Mouse (Mus musculus) thymus, postnatal 25 days (tissue): ENCODE measurements at regions not wholly inside any gene's neighbourhood (a gene's known extent, or its start where the extent isn't known, plus 50 kb on each side); places are given as distances from the start of the nearest gene placed in this dataset.

Experiments
- DNase-seq: peaks from one replicate; pipeline ENCODE4 v3.0.0; 2022

DNA sequence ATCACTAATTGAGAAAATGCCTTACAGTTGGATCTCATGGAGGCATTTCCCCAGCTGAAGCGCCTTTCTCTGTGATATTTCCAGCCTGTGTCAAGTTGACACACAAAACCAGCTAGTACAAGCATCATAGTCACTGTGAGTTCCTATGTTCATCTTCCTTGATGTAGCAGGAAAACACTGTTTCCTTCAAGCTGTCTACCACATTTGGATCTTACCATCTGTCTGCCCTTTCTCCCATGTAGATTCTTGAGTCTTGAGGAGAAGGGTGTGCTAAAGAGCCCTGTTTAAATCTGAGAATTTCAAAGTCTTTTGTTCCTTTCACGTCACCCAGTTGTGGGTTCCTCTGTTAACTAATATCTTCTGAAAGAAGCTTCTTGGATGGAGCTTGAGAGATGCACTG lies 721.5 kb downstream of the Epha4 start:
- no peak for DNase-seq

DNA sequence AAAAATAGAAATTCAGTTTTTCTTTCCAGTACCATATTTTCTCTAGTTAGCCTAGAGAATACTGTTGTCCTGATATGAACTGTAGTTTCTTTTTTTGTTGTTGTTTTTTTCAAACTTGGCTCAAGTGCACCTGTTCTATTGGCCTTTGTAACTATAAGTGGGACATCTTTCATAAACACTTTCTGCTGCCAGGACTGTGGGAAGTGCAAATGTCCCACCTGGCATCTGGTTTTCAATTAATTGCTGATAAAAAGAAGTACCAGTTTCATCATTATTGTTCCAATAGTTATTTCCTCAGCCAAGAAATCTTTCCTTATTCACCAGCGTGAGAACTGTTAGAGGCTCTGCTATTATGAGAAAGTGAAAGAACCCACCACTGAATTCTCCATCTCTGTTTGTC lies 695.0 kb downstream of the Epha4 start:
- DNase-seq, result no peak

DNA sequence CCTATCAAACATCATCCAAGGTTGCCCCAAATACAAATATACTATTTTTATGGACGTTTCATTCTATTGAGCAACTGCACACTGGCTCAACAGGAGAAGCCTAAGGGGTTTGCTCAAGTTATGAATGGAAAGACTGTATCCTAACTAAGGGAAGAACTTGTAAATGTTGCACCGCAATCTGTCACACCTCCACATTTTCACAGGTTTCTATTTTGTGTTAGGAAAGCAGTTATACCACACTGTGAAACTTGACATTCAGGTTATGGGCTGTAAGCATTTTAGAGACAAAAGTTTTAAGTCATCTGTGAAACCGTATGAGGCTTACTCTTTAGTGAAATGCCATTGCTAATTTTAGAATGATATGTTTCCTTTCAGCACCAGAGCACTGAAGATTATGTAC lies 693.3 kb downstream of the Epha4 start:
- no peak for DNase-seq

DNA sequence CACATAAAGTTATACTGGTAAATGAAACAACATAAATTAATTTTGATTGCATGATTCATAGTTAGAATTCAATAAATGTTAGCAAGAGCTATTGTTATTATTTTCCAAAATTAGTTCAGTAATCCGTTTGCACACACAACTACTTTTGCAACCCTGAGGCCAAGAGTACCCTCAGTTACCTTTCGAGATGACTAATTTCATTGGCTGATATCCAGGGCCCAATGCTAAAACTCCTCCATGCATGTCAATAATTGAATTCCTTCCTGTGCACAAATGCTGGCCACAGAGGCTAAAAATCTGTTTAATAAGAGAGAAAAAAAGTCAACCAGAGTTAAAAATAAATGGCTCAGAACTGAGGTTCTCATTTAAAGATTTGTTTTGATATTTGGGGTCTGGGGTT lies 685.2 kb downstream of the Epha4 start:
- no peak for DNase-seq

DNA sequence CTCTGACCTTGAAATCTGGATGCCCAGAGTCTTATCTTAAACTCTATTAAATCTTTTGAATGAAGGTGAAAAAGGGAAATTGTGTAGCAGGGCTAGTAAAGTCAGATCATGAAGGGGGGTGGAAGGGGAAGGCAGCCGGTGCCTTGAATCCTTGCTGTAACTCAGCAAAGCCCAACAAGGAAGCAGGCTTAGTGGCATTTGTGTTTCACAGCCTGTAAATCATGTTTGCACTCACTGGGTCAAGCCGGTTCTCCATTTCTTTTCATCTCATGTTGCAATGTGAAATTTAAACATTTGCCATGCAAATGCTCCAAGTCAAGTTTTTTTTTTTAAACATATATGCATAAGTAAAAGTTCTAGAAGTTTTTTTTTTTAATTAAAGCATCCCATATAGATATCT lies 682.6 kb downstream of the Epha4 start:
- DNase-seq, result no peak

DNA sequence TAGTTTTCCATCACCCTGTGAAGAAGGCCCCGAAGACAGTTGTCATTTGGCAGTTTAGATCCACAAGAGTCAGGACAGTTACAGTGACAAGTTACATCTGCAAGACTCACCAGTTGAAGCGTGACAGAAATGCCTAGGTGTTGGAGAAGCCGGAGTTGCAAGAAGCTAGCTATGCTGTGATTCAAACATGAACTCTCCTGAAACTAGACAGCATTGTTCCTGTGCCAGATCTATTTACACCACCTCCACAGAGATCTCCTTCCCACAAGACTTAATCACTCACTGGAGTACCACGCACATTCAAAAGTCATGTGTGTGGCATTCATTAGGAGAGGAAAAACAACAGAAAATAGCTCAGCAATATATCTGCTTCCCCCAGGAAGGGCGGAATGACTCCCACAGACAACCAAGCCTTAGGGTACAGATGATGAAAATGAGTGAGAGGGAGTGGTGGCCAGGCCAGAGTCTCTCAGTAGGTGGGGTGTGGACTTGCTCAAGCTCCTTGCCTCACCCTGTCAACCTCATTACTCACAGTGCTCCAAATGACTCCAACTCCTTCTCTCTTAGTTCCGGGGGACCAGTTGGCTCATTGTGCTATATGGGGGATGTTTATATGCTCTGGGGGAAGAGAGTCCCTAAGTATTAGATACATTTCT lies 679.7 kb downstream of the Epha4 start:
- no peak for DNase-seq

DNA sequence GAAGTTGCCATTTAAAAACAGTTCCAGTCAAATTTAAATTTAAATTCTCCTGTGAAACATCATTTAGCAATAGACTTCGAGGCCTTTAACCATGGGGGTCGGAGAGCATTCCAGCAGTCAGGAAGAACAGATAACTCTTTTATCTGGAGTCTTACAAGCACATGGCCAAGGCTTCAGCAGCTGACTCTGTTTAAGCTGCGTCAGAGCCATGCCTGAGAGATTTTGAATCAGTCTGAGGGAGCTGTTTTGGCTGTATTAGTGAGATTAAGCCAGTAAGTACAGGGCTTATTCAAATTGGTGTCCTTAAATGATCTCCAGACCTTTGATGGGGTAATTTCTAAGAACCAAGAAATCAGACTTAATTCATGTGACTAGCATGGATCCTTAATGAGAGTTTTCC lies 665.5 kb downstream of the Epha4 start:
- DNase-seq, result no peak

DNA sequence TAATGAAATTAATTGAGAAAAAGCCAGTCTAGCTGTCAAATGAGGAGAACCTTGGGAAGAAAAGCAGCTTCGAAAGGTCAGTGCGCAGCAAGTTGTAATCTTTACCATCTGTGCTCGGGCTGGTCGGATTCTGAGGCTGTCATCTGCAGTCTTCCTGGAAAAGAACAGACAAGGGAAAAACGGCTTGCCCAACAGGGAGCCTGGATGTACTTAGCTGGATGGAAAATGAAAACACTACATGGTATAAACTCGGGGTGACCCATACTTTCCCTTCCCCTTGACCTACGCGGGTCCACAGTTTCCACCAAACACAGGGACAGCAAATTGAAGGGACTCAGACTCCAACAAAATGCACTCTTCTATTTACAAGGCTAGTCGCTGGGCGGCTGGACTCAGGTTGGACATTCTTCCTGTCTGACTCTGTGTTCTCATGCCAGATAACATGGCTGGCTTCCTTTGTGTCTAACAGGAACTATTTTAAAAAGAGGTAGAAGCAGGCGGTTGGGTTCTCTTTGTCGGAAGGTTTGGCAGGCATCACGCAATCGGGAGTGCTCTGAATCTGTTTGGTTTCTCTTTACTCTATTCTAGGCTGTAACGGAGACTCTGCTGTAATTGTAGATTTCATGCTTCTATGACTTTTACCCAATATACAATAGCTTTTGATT lies 648.5 kb downstream of the Epha4 start:
- no peak for DNase-seq

DNA sequence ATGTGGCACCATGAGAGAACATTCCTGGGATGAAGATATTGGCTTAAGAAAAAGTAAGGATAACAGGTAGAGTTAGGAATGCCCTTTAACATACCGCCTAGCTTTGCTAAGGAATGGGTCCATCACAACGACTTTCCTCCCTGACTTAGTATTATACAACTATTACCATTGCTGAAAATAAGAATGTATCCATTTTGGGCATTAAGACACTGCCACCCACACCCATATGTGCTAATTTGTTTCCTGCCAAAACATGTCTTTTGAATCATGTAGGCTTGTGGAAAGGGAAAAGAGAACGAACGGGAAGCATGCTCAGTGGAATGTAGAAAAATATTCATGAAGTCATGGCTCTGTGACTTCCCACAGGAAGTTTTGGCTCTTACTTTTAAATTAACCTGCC lies 641.7 kb downstream of the Epha4 start:
- DNase-seq, result no peak

DNA sequence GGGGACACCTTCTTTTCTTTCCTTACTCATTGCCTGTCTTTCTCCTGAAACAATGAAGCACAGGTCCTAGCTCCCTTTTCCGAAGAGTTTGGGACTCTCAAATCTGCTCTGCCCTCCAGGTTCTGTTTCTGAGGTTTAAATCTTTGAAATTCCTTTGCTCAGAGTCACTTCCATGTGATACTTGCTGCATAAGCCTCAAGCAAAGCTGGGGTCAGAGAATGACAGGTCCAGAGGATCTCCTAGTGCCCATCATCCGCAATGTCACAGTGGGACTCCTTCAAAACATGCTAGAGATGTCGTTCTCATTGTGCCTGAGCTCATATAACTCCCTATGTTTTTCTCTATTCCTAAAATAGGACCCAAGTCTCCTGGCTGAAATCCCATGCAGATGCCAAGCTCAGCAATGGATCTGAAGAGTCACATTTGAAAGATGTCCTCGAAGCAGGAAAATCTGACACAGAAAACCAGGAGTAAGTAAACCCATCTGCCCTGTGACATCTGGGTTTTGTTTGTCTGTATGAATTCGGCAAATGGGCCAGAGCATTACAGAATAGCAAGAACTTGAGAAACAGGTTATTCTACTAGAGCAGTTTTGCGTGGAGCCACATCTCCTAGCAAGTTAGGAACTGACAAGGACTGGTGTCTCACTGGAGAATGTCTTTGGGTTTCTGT lies 634.6 kb downstream of the Epha4 start:
- DNase-seq, result no peak

DNA sequence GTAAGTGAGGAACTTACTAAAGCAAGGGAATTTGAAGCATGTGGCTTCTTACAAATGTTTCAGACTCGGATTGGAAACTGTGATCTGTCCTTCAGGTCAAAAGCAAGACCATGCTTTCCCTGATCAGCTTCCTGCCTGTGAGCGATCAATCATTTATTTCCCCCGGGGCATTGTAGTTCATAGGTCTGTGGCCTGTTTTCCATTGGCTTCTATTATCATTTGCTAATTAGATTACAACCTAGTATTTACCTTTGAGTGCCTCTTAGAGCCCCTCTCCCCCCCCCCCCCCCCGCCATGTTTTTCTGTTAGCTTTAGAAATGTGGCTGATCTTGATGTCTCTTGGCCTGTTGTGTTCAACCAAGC lies 634.1 kb downstream of the Epha4 start:
- DNase-seq, result no peak

DNA sequence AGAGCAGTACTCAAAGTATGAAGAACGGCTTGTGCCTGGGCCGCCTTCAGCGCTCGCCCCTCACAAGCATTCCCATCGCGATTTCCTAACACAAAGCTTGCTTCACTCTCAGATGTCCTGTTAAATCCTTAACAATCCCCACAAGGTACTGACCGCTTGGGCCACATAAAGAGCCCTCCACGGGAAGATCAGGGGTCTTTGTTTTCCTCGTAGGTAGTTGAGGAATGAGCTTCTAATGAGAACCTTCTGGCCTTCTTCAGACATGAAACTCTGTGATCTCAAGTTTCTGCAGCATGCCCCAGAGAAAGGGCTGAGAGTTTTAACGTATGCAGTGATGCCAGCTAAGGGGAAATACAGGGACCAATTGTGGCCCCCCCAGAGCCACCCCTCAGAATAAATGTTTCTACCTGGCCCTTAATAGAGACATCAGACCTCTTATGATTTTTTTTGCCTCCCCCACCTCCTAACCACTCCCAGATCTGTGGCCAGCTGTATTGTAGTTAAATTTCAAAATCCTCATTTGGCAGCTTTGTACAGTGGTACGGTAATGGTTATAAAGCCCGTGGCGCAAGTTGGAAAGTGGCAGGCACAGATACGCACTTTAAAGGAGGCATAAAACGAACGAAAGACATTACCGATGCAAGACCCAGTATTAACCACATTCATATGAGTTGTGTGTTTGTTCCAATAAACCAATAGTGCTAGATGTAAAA lies 618.6 kb downstream of the Epha4 start:
- DNase-seq, result no peak

DNA sequence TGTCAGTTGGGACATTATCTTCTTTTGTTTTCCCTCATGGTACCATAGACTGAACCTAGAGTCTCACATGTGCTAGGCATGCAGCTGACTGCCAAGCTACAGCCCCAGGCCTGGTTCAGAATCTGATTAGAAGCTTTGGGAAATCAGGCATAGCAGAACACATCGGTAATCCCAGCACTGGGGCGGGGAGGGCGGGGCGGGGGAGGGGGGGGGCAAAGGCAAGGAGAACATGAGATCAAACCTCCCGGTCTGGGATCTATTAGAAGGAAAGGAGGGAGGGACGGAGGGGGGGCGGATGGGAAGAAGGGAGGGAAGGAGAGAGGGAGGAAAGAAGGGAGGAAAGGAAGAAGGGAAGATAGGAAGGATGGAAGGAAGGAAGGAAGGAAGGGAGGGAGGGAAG lies 617.5 kb downstream of the Epha4 start:
- no peak for DNase-seq

DNA sequence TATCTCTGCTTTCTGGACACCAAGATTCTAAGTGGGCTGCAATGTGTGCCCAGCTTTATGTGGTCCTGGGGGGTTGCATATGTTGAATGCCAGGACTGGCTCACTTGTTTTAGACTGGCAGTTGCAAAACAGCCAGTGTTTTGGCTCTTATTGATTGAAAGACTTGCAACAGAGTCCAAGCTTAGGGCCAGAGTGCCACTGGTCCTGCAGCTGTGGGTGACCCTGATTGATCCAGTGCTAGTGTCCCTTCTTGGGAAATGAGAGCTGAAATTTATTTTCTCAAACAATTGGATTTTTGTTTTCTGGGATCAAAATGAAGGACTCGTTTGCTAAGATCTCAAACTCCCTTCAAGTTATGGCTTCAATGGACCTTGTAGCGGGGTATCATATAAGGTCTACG lies 603.4 kb downstream of the Epha4 start:
- no peak for DNase-seq

DNA sequence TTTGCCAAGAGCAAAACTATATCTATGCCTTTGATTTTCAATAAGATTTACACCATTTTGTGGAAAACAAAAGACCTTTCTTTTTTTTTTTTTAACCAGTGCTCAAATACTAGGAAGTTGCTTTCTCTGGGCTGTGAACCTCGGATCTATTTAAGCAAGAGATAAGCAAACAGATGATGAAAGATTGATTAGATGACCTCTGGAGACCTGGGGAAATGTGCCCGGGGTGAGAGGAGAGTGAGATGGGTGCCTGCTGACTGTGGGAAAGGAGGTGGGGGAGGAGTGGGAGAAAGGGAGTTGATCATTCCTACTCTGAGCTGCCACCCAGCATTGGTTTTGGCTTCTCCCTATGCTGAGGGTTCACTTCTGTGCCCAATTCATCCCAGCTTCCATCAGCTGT lies 595.3 kb downstream of the Epha4 start:
- no peak for DNase-seq

DNA sequence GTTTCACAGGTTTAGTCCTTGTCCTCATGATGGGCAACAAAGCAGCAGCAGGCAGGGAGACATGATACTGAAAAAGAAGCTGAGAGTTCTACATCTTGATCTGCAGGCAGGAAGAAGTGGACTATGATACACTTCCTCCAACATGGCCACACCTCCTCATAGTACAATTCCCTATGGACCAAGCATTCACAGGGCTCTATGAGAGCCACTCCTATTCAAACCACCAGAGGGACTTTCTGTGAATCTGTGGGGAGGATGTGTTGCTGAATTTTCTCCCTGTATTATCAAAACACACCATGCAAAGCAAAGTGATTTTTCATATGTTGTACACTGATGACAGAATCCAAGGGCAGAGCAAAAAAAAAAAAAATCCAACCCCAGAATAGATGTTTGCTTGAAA lies 594.3 kb downstream of the Epha4 start:
- no peak for DNase-seq

DNA sequence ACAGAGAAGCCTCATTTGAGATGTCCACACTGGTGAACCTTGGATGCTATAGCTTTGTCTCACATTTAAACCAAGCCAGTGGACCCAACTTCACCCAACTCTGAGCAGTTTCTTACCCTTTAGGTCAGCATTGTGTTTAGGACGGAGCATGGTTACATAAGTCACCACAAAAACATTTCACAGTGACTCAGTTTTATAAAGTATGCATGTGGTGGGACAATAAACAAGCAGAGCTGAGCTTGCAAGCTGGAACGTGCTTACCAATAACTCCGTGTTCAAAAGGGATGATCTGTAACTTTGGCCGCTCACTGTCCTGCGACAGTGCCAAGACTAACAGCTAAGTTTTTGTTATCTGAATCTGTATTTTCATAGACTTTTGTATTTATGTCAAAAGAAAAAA lies 587.8 kb downstream of the Epha4 start:
- DNase-seq, result no peak

DNA sequence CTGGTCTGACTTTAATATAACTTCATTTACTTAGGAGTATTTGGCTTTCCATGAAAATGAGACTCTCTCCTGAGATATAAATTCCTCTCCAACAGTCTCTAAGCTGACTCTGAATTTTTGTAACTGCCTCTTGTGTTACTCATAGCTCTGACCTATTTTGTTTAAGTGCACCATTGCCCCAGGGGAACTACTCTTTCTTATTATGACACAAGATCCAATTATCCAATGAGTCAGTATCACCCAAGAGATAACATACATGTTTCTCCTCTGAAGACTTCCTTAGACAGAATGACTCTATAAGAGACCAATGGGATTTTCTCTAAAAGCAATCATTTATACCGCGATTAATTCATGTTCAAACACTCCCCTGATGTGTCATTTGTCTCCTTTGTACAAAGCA lies 586.9 kb downstream of the Epha4 start:
- DNase-seq, result no peak

DNA sequence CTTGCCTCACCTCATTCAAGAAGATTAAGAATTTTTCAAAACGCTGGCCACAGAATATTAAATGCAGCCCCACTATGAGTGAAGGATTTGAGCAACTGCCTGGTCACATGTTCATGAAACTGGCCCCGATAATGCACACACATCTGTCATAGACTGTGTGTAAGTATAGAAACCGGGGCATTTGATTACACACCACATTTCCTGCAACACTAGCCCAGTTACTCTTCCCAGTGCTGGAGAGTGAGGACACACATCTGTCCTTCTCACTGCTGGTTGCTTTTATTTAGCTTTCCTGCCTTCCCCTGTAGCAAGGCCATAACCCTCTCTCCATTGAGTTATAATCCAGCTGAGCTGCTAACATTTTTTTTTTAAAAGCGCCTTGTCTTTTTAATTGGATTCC lies 581.4 kb downstream of the Epha4 start:
- DNase-seq, result no peak

DNA sequence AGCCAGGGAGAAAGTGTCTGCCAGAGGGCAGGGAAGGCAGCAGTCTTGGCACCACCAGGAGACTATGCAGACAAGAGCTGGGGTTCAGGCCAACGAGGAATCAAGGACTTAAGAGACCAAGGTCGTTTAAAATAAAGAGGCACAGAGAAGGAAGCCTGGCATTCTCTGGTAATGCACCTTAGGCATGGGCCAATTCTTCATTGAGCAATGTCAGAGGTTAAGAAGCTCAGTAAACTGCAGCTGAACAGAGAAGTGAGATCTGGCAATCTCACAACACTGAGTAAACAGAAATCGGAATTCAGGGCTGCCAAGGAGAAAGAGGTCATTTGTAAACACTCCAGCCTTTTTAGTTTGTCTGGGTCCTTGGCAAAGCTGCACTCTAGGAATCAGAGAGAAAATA lies 572.2 kb downstream of the Epha4 start:
- DNase-seq, result no peak

DNA sequence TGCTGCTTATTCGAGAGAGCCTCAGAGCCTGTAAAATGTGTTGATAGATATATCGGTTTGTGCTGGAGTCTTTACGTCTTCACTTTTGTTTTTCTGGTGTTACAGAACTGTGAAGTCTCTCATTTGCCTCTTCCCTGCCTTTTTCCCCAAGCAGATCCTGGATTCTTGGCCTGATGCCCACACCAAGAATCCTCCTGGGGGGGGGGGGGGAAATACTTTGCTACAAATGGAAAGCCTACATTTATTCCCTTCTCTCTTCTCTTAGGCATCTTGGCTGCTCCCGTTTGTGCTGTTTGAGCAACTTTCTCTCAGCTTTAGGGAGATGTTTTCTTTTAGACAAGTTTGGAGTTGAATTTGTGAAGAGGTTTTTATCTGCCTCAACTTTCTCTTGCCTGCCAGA lies 570.8 kb downstream of the Epha4 start:
- no peak for DNase-seq

DNA sequence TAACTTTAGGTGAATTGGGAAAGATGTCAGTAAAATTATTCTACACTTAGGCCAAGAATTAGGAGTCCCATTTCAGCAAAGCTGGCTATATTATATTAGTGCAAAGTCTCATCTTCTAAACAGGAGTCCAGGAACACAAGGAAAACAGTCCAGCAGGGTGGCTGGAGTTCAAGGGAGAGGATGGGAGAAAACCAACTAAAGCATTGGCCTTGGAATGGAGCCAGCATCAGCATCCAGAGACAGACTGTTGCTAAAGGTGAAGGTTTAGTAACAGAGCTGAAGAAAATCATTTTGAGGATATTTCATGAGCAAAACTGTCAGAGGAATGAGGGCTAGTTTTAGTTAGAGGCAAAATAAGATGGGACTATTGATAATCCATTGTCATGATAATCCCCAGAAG lies 559.9 kb downstream of the Epha4 start:
- no peak for DNase-seq

DNA sequence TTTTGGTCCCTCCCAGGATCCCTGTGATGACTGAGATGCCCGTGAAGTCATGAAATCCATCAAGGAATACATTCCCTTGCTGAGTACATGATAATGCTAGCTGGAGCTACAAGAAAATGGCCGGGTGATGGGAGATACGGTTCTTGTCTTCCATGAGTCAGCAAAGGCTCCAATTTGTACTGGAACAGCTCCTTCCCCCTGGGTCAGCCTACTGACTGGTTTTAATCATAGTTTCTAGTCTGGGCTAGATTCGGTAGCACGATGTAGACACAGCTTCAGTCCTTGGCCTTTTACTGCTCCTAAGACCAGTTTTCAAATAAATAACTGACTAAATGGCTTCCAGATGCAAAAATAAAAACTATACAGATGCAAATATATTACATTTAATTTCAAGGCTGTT lies 557.5 kb downstream of the Epha4 start:
- no peak for DNase-seq

DNA sequence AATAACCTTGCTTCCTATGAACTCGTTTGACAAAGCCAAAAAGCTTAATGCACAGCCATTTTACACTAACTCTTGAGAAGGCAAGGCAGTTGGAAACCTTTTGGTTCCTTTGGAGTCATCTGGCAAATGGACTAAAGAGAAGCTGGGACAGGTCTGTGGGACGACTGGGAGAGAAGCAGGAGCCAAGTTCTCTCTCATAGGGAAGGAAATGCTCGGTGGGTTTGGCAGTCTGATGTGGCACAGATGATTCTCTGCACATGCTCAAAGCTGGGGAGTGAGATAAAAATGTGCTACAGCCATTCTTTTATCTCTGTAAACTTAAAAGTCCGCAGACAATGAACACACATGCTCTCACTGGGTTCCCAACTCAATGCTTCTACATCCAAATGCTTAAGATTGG lies 556.2 kb downstream of the Epha4 start:
- DNase-seq, result no peak
